Mouse (Mus musculus) colon, adult 2 months (tissue): ENCODE measurements around the gene Nckap1. TPM values are rescaled to one million over a fixed set of nuclear protein-coding genes. Genes with fewer than 3 reads are reported as not detected.

Source experiments
- polyA plus RNA-seq: library from polyadenylated mRNA; depleted of rRNA; stranded (reverse); fragments of >200 nt; gene quantifications from 2 replicates; pipeline ENCODE4 v1.2.3, GENCODE M21; 2012; rRNA removed

The Nckap1 gene
- 29.1 and 29.2 TPM in 2 replicates for polyA plus RNA-seq

GRCm38 (mm10) chr2:80581043-80581711 lies at the start of gene Nckap1:
TSS of gene Nckap1 (minus strand) at chr2:80581380.

DNA sequence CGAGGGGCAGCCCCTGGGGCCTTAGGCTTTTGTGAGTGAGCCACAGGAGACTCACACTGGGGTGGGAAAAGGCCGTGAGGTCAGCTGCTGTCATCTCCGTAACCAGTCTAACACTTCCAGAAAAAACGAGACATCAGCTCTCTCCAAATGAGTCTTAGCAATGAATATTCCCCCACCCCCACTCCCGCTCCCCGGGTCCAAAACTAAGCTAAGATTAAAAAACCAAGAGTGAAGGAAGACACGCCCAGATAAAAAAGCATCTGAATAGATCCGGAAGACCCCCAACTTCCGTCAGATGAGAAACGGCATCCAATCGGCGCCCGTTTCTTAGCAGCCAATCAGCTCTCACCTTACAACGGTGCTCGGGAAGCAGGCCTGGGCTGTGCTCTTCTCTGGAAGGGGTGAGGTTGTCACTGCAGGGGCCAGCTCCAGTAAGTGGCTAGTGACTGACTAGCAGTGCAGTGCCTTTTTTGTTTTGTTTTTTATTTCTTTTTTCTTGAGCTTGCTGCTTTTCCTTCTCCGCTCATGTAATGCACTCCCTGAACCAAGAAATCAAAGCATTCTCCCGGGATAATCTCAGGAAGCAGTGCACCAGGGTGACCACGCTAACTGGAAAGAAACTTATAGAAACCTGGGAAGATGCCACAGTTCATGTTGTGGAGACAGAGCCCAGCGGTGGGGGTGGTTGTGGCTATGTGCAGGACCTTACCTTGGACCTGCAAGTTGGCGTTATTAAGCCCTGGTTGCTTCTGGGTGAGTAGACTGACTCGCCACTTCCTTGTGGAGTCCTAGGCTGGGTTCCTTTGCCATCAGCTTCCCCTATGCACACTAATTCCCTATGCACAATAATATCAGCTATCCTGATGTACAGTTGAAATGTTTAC lies 35.9 kb upstream of the Nckap1 start, which contains the start of the genes Dusp19 and Nup35:
TSS of gene Dusp19 (plus strand) at position 192 of the 884 bp plus-strand sequence.
TSS of gene Nup35 (plus strand) at position 383 of the 884 bp plus-strand sequence.

Other genes starting within 250 kb of the Nckap1 start
- 5.5 and 6.1 TPM in 2 replicates for gene Frzb, start 133.8 kb downstream of the Nckap1 start, polyA plus RNA-seq
- 2.5 and 2.6 TPM in 2 replicates for gene Dusp19, start 35.7 kb upstream of the Nckap1 start, polyA plus RNA-seq
- 14.3 and 14.4 TPM in 2 replicates for gene Nup35, start 35.9 kb upstream of the Nckap1 start, polyA plus RNA-seq